Comparison of ENCODE assay signal across 8 mouse cellular contexts in the genomic region with DNA sequence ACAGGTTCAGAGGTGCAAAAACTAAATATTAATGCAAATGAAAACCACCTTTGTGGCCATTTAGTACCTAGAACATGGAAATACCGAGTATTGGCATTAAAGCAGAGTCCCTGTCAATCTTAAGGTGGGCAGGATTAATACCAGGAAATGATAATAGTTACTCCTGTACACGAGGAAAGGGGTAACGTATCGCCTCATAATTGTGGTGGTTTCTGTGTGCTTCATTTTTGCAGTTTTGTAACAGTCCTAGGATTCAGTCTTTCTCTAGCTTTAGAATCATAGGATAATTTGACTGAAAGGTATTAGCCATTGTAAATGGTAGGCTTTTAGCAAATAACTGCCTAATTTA. TPM values are rescaled to one million over a fixed set of nuclear protein-coding genes. Genes with fewer than 3 reads are reported as not detected.
DNase-seq lines count a peak whose midpoint lies in the region; ATAC-seq and TF ChIP-seq lines count a peak whose summit lies in the region.

No protein-coding gene starts in this region.

- no peak for TF ChIP-seq CTCF in bone marrow, adult 2 months (IDR thresholded peaks at IDR 0.05; ENCODE audit: control insufficient read depth, insufficient read depth, low read length)

- DNase-seq in heart, adult 11 months: no peak
- no peak for DNase-seq in midbrain, embryonic 11.5 days (ENCODE audit: low spot score, missing footprints)
- DNase-seq in urinary bladder, postnatal 36 days (ENCODE audit: low spot score in 2 of 2): no peak
- no peak for DNase-seq in frontal cortex, postnatal 10 days (ENCODE audit: low spot score in 2 of 2)
- no peak for DNase-seq in right cerebral cortex, postnatal 14 days

- peak overlapping the region; percentile 82 for H3K4me2 ChIP-seq in heart, embryonic 16.5 days (ENCODE audit: low read depth, low read length)
- peak overlapping the region; percentile 91 for H3K4me2 ChIP-seq in hindbrain, embryonic 12.5 days (replicated peaks)
- H3K4me2 ChIP-seq in midbrain, embryonic 11.5 days: peak overlapping the region; percentile 93

- 34% methylated on average over 4 of the region's 4 CpGs for WGBS in heart, embryonic 16.5 days
- 2% methylated on average over 4 of the region's 4 CpGs for WGBS in bone marrow, adult 2 months
- 48% methylated on average over 4 of the region's 4 CpGs for WGBS in hindbrain, embryonic 12.5 days
- WGBS in midbrain, embryonic 11.5 days: 59% methylated on average over 4 of the region's 4 CpGs

- ATAC-seq in heart, embryonic 16.5 days (replicated peaks; ENCODE audit: extremely low read depth, insufficient read depth, low FRiP score): no peak
- no peak for ATAC-seq in hindbrain, embryonic 12.5 days (ENCODE audit: low FRiP score)
- no peak for ATAC-seq in midbrain, embryonic 11.5 days (ENCODE audit: low FRiP score)

- peaks cover 19% of the 10 kb centered on the region; the same call in 1 of the 2 replicates for H3K4me1 ChIP-seq in heart, embryonic 16.5 days (ENCODE audit: control insufficient read depth, insufficient read depth, low read length)
- H3K4me1 ChIP-seq in bone marrow, adult 2 months (ENCODE audit: control insufficient read depth, insufficient read depth, low read length): no peaks in the 10 kb centered on the region; the same call in 1 of the 2 replicates
- peaks cover 19% of the 10 kb centered on the region for H3K4me1 ChIP-seq in hindbrain, embryonic 12.5 days
- H3K4me1 ChIP-seq in midbrain, embryonic 11.5 days (ENCODE audit: control insufficient read depth, insufficient read depth, low read length): peaks cover 10% of the 10 kb centered on the region

- H3K4me3 ChIP-seq in heart, embryonic 16.5 days (ENCODE audit: low read length): peak overlapping the region; percentile 95
- peak overlapping the region; percentile 15 for H3K4me3 ChIP-seq in bone marrow, adult 2 months (replicated peaks; ENCODE audit: control insufficient read depth, low read depth, low read length)
- peak overlapping the region; percentile 96 for H3K4me3 ChIP-seq in hindbrain, embryonic 12.5 days
- H3K4me3 ChIP-seq in midbrain, embryonic 11.5 days (ENCODE audit: low read depth, low read length): peak overlapping the region; percentile 99

- no peak overlapping the region for H3K27ac ChIP-seq in heart, embryonic 16.5 days (ENCODE audit: low read length)
- no peak overlapping the region; the same call in 1 of the 2 replicates for H3K27ac ChIP-seq in bone marrow, adult 2 months (ENCODE audit: control insufficient read depth, insufficient read depth, low read depth, low read length, poor library complexity)
- H3K27ac ChIP-seq in hindbrain, embryonic 12.5 days: no peak overlapping the region
- H3K27ac ChIP-seq in midbrain, embryonic 11.5 days (ENCODE audit: low read depth, low read length): no peak overlapping the region

- no peaks in the 10 kb centered on the region for H3K27me3 ChIP-seq in heart, embryonic 16.5 days (ENCODE audit: control insufficient read depth, insufficient read depth, low read length)
- no peaks in the 10 kb centered on the region for H3K27me3 ChIP-seq in hindbrain, embryonic 12.5 days
- H3K27me3 ChIP-seq in midbrain, embryonic 11.5 days (ENCODE audit: control insufficient read depth, insufficient read depth, low read length): no peaks in the 10 kb centered on the region

- peak overlapping the region; percentile 93 for H3K9ac ChIP-seq in heart, embryonic 16.5 days (ENCODE audit: low read length)
- peak overlapping the region; percentile 99 for H3K9ac ChIP-seq in hindbrain, embryonic 12.5 days
- peak overlapping the region; percentile 95; the same call in 1 of the 2 replicates for H3K9ac ChIP-seq in midbrain, embryonic 11.5 days (ENCODE audit: low read length)

- H3K36me3 ChIP-seq in heart, embryonic 16.5 days (ENCODE audit: control insufficient read depth, insufficient read depth): peaks cover 31% of the 10 kb centered on the region
- H3K36me3 ChIP-seq in hindbrain, embryonic 12.5 days: peaks cover 38% of the 10 kb centered on the region
- peaks cover 18% of the 10 kb centered on the region; the same call in 1 of the 2 replicates for H3K36me3 ChIP-seq in midbrain, embryonic 11.5 days (ENCODE audit: control insufficient read depth, insufficient read depth, low read length)

- no peak for TF ChIP-seq POLR2A in bone marrow, adult 2 months (IDR thresholded peaks at IDR 0.05; ENCODE audit: borderline replicate concordance, control insufficient read depth, low read depth, low read length)

- H3K9me3 ChIP-seq in heart, embryonic 16.5 days (replicated peaks; ENCODE audit: control insufficient read depth, low read length): no peaks in the 10 kb centered on the region
- no peaks in the 10 kb centered on the region for H3K9me3 ChIP-seq in hindbrain, embryonic 12.5 days (replicated peaks)
- no peaks in the 10 kb centered on the region for H3K9me3 ChIP-seq in midbrain, embryonic 11.5 days (ENCODE audit: control insufficient read depth, low read length)

RNA-seq across cellular contexts. Expression of a gene that starts 2.1 kb away (rescaled TPM):
- 756 and 762 TPM in 2 replicates for polyA plus RNA-seq in heart, embryonic 16.5 days (2015; fragmentation: Nextera tagmentation; extraction: Ambion mirVana)
- polyA plus RNA-seq in bone marrow, adult 2 months (2011; ENCODE audit: insufficient read depth, insufficient read length, low replicate concordance, missing spikeins): 105 and 143 TPM in 2 replicates
- 1,638 and 1,690 TPM in 2 replicates for polyA plus RNA-seq in hindbrain, embryonic 12.5 days (2016; fragmentation: Nextera tagmentation; extraction: Ambion mirVana)
- polyA plus RNA-seq in midbrain, embryonic 11.5 days (2014; fragmentation: Nextera tagmentation; extraction: Ambion mirVana): 1,565 and 1,591 TPM in 2 replicates

RNA-seq across cellular contexts. Expression of a gene that starts 41.9 kb away (rescaled TPM):
- polyA plus RNA-seq in heart, embryonic 16.5 days (2015; fragmentation: Nextera tagmentation; extraction: Ambion mirVana): 8.6 and 9.8 TPM in 2 replicates
- polyA plus RNA-seq in bone marrow, adult 2 months (2011; ENCODE audit: insufficient read depth, insufficient read length, low replicate concordance, missing spikeins): 10.0 and 19.8 TPM in 2 replicates
- 15.6 and 16.7 TPM in 2 replicates for polyA plus RNA-seq in hindbrain, embryonic 12.5 days (2016; fragmentation: Nextera tagmentation; extraction: Ambion mirVana)
- 11.6 and 13.5 TPM in 2 replicates for polyA plus RNA-seq in midbrain, embryonic 11.5 days (2014; fragmentation: Nextera tagmentation; extraction: Ambion mirVana)

Comparison
In these comparisons a context has a peak if more than half of its experiments do, and no peak if none do; other contexts are left out.
1. H3K4me3 ChIP-seq: peak in every context shown above with its lines; median percentile 99 in midbrain, embryonic 11.5 days; 96 in hindbrain, embryonic 12.5 days; 95 in heart, embryonic 16.5 days; 15 in bone marrow, adult 2 months.